Mouse (Mus musculus) neural tube, embryonic 15.5 days (tissue): Measurements from ENCODE around the gene 4930447F04Rik. TPM values are rescaled to one million over a fixed set of nuclear protein-coding genes. Genes with fewer than 3 reads are reported as not detected.

Experiments
- ATAC-seq: fragments of 200-750 bp; cut with Nextera tagmentation; 2 replicates; pipeline ENCODE4 v1.8.0; 2017; ENCODE audit warnings: mild to moderate bottlenecking, moderate TSS enrichment, moderate library complexity; ENCODE audit not compliant: low FRiP score
- H3K27ac ChIP-seq: fragments of 300-500 bp; sonication (generic); replicated peaks from 2 replicates; pipeline ENCODE4 v1.5.1; 2015; ENCODE audit warnings: mild to moderate bottlenecking, inconsistent platforms
- H3K27me3 ChIP-seq: fragments of 300-500 bp; sonication (generic); replicated peaks from 2 replicates; pipeline ENCODE4 v1.6.1; 2015; ENCODE audit warnings: inconsistent platforms
- H3K36me3 ChIP-seq: fragments of 300-500 bp; sonication (generic); 2 replicates; pipeline ENCODE4 v1.6.1; 2015; ENCODE audit warnings: inconsistent platforms
- H3K4me1 ChIP-seq: fragments of 300-500 bp; sonication (generic); 2 replicates; pipeline ENCODE4 v1.6.1; 2015; ENCODE audit warnings: inconsistent platforms
- H3K4me2 ChIP-seq: fragments of 300-500 bp; sonication (generic); 2 replicates; pipeline ENCODE4 v1.6.1; 2015; ENCODE audit warnings: inconsistent platforms, mild to moderate bottlenecking, moderate library complexity
- H3K4me3 ChIP-seq: fragments of 300-500 bp; sonication (generic); replicated peaks from 2 replicates; pipeline ENCODE4 v1.5.1; 2015; ENCODE audit warnings: mild to moderate bottlenecking, inconsistent platforms
- H3K9ac ChIP-seq: fragments of 300-500 bp; sonication (generic); replicated peaks from 2 replicates; pipeline ENCODE4 v1.6.1; 2015; ENCODE audit warnings: mild to moderate bottlenecking, inconsistent platforms
- H3K9me3 ChIP-seq: fragments of 300-500 bp; sonication (generic); replicated peaks from 2 replicates; pipeline ENCODE4 v1.6.1; 2016; ENCODE audit warnings: inconsistent platforms
- WGBS: fragments of 180-500 bp; shearing (Covaris S2); methylation state at CpG from one replicate; pipeline ENCODE4 v1.1.7; 2015; ENCODE audit warnings: mixed read lengths; 5-methylcytosine and 5-hydroxymethylcytosine counted together
- polyA plus RNA-seq: library from polyadenylated mRNA; unstranded; fragments of >200 nt; fragmentation: Nextera tagmentation; extraction: Ambion mirVana; gene quantifications from 2 replicates; pipeline ENCODE4 v1.2.1, GENCODE M21; 2015

Gene 4930447F04Rik
- not detected in 2 replicates for polyA plus RNA-seq

- H3K9ac ChIP-seq = no peak within 1 kb of the TSS
- no peaks in the 10 kb centered on the region for H3K36me3 ChIP-seq
- no peak for ATAC-seq
- no peak within 1 kb of the TSS for H3K4me3 ChIP-seq
- H3K9me3 ChIP-seq = no peaks in the 10 kb centered on the region
- H3K27ac ChIP-seq = no peak within 1 kb of the TSS
- H3K4me2 ChIP-seq = no peak within 1 kb of the TSS
- H3K4me1 ChIP-seq = no peaks in the 10 kb centered on the region
- H3K27me3 ChIP-seq = no peaks in the 10 kb centered on the region
- WGBS = 59% methylated on average over 1 of the region's 1 CpGs
These were observed at the start of gene 4930447F04Rik for GRCm38 (mm10) chrX:66304124-66304523. TSS of gene 4930447F04Rik (minus strand) at chrX:66304224.
